Mouse (Mus musculus) C2C12 (cell line): ENCODE measurements around the gene Mrpl54. TPM values are rescaled to one million over a fixed set of nuclear protein-coding genes. Genes with fewer than 3 reads are reported as not detected.

Experiments
- H3K27me3 ChIP-seq: one replicate; pipeline ENCODE4 v1.6.1; 2011; ENCODE audit not compliant: control insufficient read depth, insufficient read depth, insufficient read length
- H3K36me3 ChIP-seq: one replicate; pipeline ENCODE4 v1.6.1; 2011; ENCODE audit not compliant: control insufficient read depth, insufficient read depth
- H3K4me3 ChIP-seq: one replicate; pipeline ENCODE4 v1.5.1; 2011; ENCODE audit warnings: mild to moderate bottlenecking, control low read depth; ENCODE audit not compliant: poor library complexity, insufficient read depth, severe bottlenecking
- H3K79me2 ChIP-seq: one replicate; pipeline ENCODE4 v1.6.1; 2011; ENCODE audit not compliant: control insufficient read depth, insufficient read depth
- H3K79me3 ChIP-seq: one replicate; pipeline ENCODE4 v1.6.1; 2011; ENCODE audit warnings: low read depth, control low read depth
- H3ac ChIP-seq: one replicate; pipeline ENCODE3; 2011; ENCODE audit warnings: low read depth; ENCODE audit not compliant: control insufficient read depth, insufficient read length
- CEBPB ChIP-seq: IDR thresholded peaks from one replicate; pipeline ENCODE4 v1.6.1; 2011; ENCODE audit warnings: low read depth, mild to moderate bottlenecking, control low read depth, moderate library complexity
- CTCF ChIP-seq: IDR thresholded peaks from one replicate; pipeline ENCODE4 v1.5.1; 2011; ENCODE audit not compliant: control insufficient read depth, insufficient read depth, insufficient read length
- FOSL1 ChIP-seq: IDR thresholded peaks from one replicate; pipeline ENCODE4 v1.8.0; 2011; ENCODE audit warnings: mild to moderate bottlenecking, low read length; ENCODE audit not compliant: poor library complexity, insufficient read depth, severe bottlenecking
- MAX ChIP-seq: IDR thresholded peaks from one replicate; pipeline ENCODE4 v1.6.1; 2011; ENCODE audit warnings: mild to moderate bottlenecking, control low read depth
- MYOD1 ChIP-seq: IDR thresholded peaks from one replicate; pipeline ENCODE4 v1.6.1; 2011; ENCODE audit warnings: low read depth; ENCODE audit not compliant: control insufficient read depth, insufficient read length
- MYOG ChIP-seq: IDR thresholded peaks from one replicate; pipeline ENCODE4 v1.6.1; 2011; ENCODE audit not compliant: control insufficient read depth, insufficient read length; ENCODE audit errors: extremely low read depth
- USF1 ChIP-seq: IDR thresholded peaks from one replicate; pipeline ENCODE4 v1.6.1; 2011; ENCODE audit warnings: low read depth, mild to moderate bottlenecking, control low read depth, moderate library complexity
- polyA plus RNA-seq: library from polyadenylated mRNA; unstranded; fragments of >200 nt; fragmentation: generic; extraction: Trizol; gene quantifications from one replicate; pipeline ENCODE4 v1.2.1, GENCODE M21; 2012; ENCODE audit warnings: missing spikeins

Gene Mrpl54
- polyA plus RNA-seq, 1 experiment, result 174 TPM

DNA sequence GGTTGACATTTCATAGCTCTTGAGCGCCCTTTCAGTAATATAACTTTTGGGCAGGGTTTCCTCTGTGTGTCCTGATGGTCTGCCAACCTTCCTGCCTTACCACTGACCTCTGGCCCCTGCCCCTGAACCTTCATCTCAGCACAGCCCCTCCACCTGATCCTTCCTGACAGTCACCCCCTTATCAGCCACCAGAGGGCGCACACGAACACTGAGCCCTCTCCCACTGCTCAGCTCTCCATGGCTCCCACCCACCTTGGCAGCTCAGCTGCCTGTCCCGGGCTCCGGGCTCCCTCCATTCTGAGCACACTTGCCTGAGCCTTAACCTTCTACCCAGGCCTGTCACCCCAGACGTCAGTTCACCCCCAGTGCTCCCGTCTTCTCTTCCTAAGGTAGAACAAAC is 22.5 kb upstream of the Mrpl54 start:
- TF ChIP-seq FOSL1 (no peak), MYOG (no peak), CTCF (peak; percentile 95), CEBPB (no peak)
- H3K36me3 ChIP-seq, result no peaks in the 10 kb centered on the region
- peaks cover 10% of the 10 kb centered on the region for H3K79me3 ChIP-seq
- no peak overlapping the region for H3K4me3 ChIP-seq
- H3K27me3 ChIP-seq, result peaks cover 13% of the 10 kb centered on the region
- no peak overlapping the region for H3ac ChIP-seq
- H3K79me2 ChIP-seq, result peaks cover 13% of the 10 kb centered on the region

DNA sequence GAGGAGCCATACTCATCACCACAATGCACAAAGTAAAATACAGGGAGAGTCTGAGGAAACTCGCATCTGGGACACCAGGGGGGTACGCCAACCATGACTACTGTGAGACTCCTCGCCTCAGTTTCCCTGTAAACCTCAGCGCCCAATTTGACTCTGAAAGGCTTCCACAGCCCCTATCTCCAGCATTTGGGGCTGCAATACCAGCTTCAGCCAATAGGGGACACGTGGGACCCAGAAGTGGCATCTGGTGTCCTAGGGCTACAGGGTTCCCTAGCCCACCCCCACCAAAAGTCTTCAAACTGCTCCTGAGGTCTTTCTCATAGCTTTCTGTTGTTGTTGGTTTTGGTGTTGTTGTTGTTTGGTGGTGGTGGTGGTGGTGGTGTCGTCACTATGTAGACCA is 21.9 kb upstream of the Mrpl54 start:
- no peak overlapping the region for H3ac ChIP-seq
- H3K4me3 ChIP-seq, result no peak overlapping the region
- H3K36me3 ChIP-seq, result no peaks in the 10 kb centered on the region
- peaks cover 4% of the 10 kb centered on the region for H3K79me3 ChIP-seq
- H3K79me2 ChIP-seq, result peaks cover 7% of the 10 kb centered on the region
- TF ChIP-seq FOSL1 (no peak), MAX (no peak), MYOG (no peak), USF1 (no peak), CTCF (no peak), MYOD1 (no peak), CEBPB (no peak)
- peaks cover 20% of the 10 kb centered on the region for H3K27me3 ChIP-seq

GRCm38 (mm10) chr10:81287513-81288157 is 20.9 kb upstream of the Mrpl54 start:
- H3K79me3 ChIP-seq, result no peaks in the 10 kb centered on the region
- no peaks in the 10 kb centered on the region for H3K36me3 ChIP-seq
- TF ChIP-seq MAX (no peak), CTCF (peak; percentile 34), MYOG (no peak), CEBPB (no peak)
- no peaks in the 10 kb centered on the region for H3K79me2 ChIP-seq
- H3K4me3 ChIP-seq, result no peak overlapping the region
- no peak overlapping the region for H3ac ChIP-seq
- H3K27me3 ChIP-seq, result peaks cover 29% of the 10 kb centered on the region

- Histone ChIP-seq H3K36me3 (no peaks in the 10 kb centered on the region), H3K79me2 (no peaks in the 10 kb centered on the region), H3K79me3 (no peaks in the 10 kb centered on the region), H3K27me3 (peaks cover 29% of the 10 kb centered on the region), H3ac (no peak overlapping the region), H3K4me3 (no peak overlapping the region)
- no peak for TF ChIP-seq MYOD1
- no peak for TF ChIP-seq MAX
- no peak for TF ChIP-seq CEBPB
- no peak for TF ChIP-seq FOSL1
- no peak for TF ChIP-seq USF1
- TF ChIP-seq MYOG, result no peak
- TF ChIP-seq CTCF, result no peak
Measured at GRCm38 (mm10) chr10:81286586-81286985, 19.9 kb upstream of the Mrpl54 start.

- Histone ChIP-seq H3K4me3 (no peak overlapping the region), H3ac (peak overlapping the region; percentile 27), H3K27me3 (peaks cover 29% of the 10 kb centered on the region), H3K36me3 (no peaks in the 10 kb centered on the region), H3K79me2 (no peaks in the 10 kb centered on the region), H3K79me3 (no peaks in the 10 kb centered on the region)
- no peak for TF ChIP-seq USF1
- TF ChIP-seq CTCF, result no peak
- no peak for TF ChIP-seq MYOD1
- peak; percentile 34 for TF ChIP-seq MAX
- no peak for TF ChIP-seq MYOG
Measured at GRCm38 (mm10) chr10:81285694-81286450, 19.1 kb upstream of the Mrpl54 start.

DNA sequence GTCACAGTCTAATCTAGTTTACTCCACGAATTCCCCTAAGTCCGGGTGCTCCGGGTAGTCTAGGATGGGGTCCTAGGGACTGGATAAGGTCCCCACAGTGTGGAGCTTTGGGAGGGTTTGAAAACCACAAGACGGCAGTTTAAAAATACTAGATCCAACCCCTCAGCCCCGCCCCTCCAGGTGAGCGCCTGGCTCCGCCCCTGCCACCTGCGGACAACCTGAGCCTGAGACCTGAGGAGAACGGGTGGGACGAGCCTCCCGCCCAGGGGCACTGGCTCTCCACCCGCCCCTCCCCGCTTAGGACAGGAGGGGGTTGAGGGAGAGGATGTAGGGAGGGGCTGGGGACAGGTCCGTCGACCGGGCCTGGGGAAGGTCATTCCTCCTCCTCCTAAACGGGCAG is 18.0 kb upstream of the Mrpl54 start:
- H3ac ChIP-seq, result no peak overlapping the region
- H3K27me3 ChIP-seq, result peaks cover 29% of the 10 kb centered on the region
- TF ChIP-seq MYOG, result no peak
- TF ChIP-seq FOSL1, result no peak
- TF ChIP-seq MAX, result no peak
- no peak for TF ChIP-seq MYOD1
- TF ChIP-seq CTCF, result no peak
- no peak for TF ChIP-seq USF1
- TF ChIP-seq CEBPB, result no peak
- H3K79me3 ChIP-seq, result no peaks in the 10 kb centered on the region
- no peaks in the 10 kb centered on the region for H3K36me3 ChIP-seq
- no peaks in the 10 kb centered on the region for H3K79me2 ChIP-seq
- no peak overlapping the region for H3K4me3 ChIP-seq
